Mouse (Mus musculus) liver, embryonic 12.5 days (tissue): ENCODE data around the gene Tmem274. TPM values are rescaled to one million over a fixed set of nuclear protein-coding genes. Genes with fewer than 3 reads are reported as not detected.

Experiments used
- ATAC-seq: fragments of 200-750 bp; cut with Nextera tagmentation; 2 replicates; pipeline ENCODE4 v1.8.0; 2017; ENCODE audit warnings: moderate number of reproducible peaks, mild to moderate bottlenecking, moderate library complexity
- H3K27ac ChIP-seq: fragments of 300-500 bp; sonication (generic); 2 replicates; pipeline ENCODE4 v1.5.1; 2016; ENCODE audit warnings: mild to moderate bottlenecking
- H3K27me3 ChIP-seq: fragments of 300-500 bp; sonication (generic); replicated peaks from 2 replicates; pipeline ENCODE4 v1.6.1; 2016; ENCODE audit warnings: mild to moderate bottlenecking, moderate library complexity
- H3K36me3 ChIP-seq: fragments of 300-500 bp; sonication (generic); 2 replicates; pipeline ENCODE4 v1.6.1; 2016; ENCODE audit warnings: mild to moderate bottlenecking, moderate library complexity
- H3K4me1 ChIP-seq: fragments of 300-500 bp; sonication (generic); 2 replicates; pipeline ENCODE4 v1.6.1; 2016
- H3K4me2 ChIP-seq: fragments of 300-500 bp; sonication (generic); 2 replicates; pipeline ENCODE4 v1.6.1; 2016; ENCODE audit warnings: mild to moderate bottlenecking, moderate library complexity
- H3K4me3 ChIP-seq: fragments of 300-500 bp; sonication (generic); 2 replicates; pipeline ENCODE4 v1.5.1; 2016; ENCODE audit warnings: mild to moderate bottlenecking, moderate library complexity
- H3K9ac ChIP-seq: fragments of 300-500 bp; sonication (generic); 2 replicates; pipeline ENCODE4 v1.6.1; 2016; ENCODE audit warnings: mild to moderate bottlenecking, moderate library complexity
- H3K9me3 ChIP-seq: fragments of 300-500 bp; sonication (generic); replicated peaks from 2 replicates; pipeline ENCODE4 v1.6.1; 2016; ENCODE audit warnings: mild to moderate bottlenecking, moderate library complexity
- WGBS: fragments of 180-500 bp; shearing (Covaris S2); methylation state at CpG from one replicate; pipeline ENCODE4 v1.1.7; 2016; ENCODE audit not compliant: insufficient replicate concordance; 5-methylcytosine and 5-hydroxymethylcytosine counted together
- polyA plus RNA-seq: library from polyadenylated mRNA; unstranded; fragments of >200 nt; fragmentation: Nextera tagmentation; extraction: Ambion mirVana; gene quantifications from 2 replicates; pipeline ENCODE4 v1.2.1, GENCODE M21; 2016

Gene Tmem274
- polyA plus RNA-seq, 1 experiment from 2014 or later, result 0.21 TPM

GRCm38 (mm10) chr4:149527621-149528354, 50.6 kb downstream of the Tmem274 start:
- ATAC-seq, result no peak
- Histone ChIP-seq H3K27me3 (no peaks in the 10 kb centered on the region), H3K9me3 (no peaks in the 10 kb centered on the region), H3K4me3 (no peak overlapping the region), H3K27ac (no peak overlapping the region), H3K9ac (no peak overlapping the region), H3K36me3 (no peaks in the 10 kb centered on the region), H3K4me2 (no peak overlapping the region), H3K4me1 (0 out of 2 replicates have a peak, but pooled peaks cover 11% of the 10 kb centered on the region)
- 69% methylated on average over 15 of the region's 15 CpGs for WGBS

- Histone ChIP-seq H3K9ac (no peak overlapping the region), H3K4me2 (no peak overlapping the region), H3K9me3 (no peaks in the 10 kb centered on the region), H3K4me1 (0 out of 2 replicates have a peak, but pooled peaks cover 11% of the 10 kb centered on the region), H3K27me3 (no peaks in the 10 kb centered on the region), H3K4me3 (no peak overlapping the region), H3K36me3 (no peaks in the 10 kb centered on the region), H3K27ac (no peak overlapping the region)
- WGBS, result 53% methylated on average over 6 of the region's 6 CpGs
- no peak for ATAC-seq
These were observed 52.5 kb downstream of the Tmem274 start for GRCm38 (mm10) chr4:149529691-149530090.

Other genes with a start within 250 kb of the Tmem274 start
- 9.1 and 9.2 TPM in 2 replicates for gene Kif1b, start 169.7 kb upstream of the Tmem274 start, polyA plus RNA-seq
- gene Ube4b, start 50.6 kb upstream of the Tmem274 start, polyA plus RNA-seq, result 25.1 and 26.4 TPM in 2 replicates
- gene Rbp7, start 22.4 kb upstream of the Tmem274 start, polyA plus RNA-seq, result not detected in 2 replicates
- 6.8 and 8.4 TPM in 2 replicates for gene Nmnat1, start 7.8 kb downstream of the Tmem274 start, polyA plus RNA-seq
- 23.8 and 24.7 TPM in 2 replicates for gene Lzic, start 7.9 kb downstream of the Tmem274 start, polyA plus RNA-seq
- 10.0 and 10.1 TPM in 2 replicates for gene Ctnnbip1, start 40.9 kb downstream of the Tmem274 start, polyA plus RNA-seq
- gene Clstn1, start 109.1 kb downstream of the Tmem274 start, polyA plus RNA-seq, result 6.2 and 6.9 TPM in 2 replicates
- gene Pik3cd, start 225.2 kb downstream of the Tmem274 start, polyA plus RNA-seq, result 7.6 and 8.9 TPM in 2 replicates